Mouse (Mus musculus): Measurements from ENCODE around the gene Olfr427. TPM values are rescaled to one million over a fixed set of nuclear protein-coding genes. Genes with fewer than 3 reads are reported as not detected.

Gene Olfr427
- polyA plus RNA-seq (2017; shearing (Covaris generic)): not detected

DNA sequence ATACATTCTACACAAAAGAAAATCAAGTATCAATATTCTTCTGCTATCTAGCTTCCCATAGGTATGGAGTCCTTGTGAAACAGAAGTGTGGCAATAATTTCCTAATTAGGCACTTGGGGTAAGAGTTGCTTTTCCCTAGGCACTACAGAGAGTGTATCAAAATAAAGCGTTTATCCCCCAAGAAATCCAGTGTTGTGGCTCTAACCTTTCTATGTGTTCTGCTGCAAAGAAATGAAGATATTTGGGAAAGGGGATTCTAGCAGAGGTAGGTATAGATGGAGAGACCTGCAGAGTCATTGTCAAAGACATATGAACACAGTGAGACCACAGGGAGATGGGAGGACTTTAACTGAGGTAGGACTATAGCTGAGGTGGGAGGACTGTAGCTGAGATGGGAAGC is at the start of gene Olfr427:
TSS of gene Olfr427 (plus strand) at position 301 of the 400 bp plus-strand sequence.

DNA sequence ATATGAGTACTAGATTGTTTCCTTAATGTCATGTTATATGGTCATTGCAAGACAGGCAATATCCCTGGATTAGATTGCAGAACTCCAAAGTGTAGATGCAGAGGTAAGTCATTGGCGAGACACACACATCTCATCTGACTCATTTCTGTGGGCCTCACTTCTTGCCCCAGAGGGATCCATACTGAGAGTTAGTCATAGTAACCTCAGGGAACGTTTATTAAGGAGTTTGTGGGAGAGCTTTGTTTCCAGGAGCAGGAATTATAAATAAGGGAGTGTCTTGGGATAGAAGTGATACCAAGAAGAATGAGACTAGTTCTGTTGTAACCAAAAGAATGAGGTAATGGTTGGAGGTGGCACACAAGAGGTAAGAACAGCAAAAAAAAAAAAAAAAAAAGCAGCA is 47.8 kb upstream of the Olfr427 start, which contains the start of gene Olfr432:
TSS of gene Olfr432 (plus strand) at position 313 of the 400 bp plus-strand sequence.

DNA sequence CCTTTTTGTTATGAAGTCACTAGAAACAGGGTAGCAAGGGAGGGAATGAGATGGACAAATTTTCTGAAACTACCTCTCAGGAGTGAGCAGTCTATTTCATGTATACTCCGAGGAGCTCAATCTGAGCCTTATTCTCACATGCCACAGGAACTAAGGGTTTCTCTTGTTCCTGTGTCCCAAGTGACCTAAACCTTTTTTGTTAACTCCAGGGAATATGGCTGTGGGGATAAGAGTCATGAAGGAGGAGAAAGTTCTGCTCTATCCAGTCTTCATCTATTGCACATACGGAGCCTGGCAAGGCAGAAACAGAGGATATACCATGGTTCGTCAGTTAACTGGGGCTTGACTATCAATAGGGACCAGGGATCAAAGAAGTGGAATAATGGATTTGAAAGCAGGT is 30.4 kb upstream of the Olfr427 start, which contains the start of gene Olfr430:
TSS of gene Olfr430 (plus strand) at position 301 of the 400 bp plus-strand sequence.

DNA sequence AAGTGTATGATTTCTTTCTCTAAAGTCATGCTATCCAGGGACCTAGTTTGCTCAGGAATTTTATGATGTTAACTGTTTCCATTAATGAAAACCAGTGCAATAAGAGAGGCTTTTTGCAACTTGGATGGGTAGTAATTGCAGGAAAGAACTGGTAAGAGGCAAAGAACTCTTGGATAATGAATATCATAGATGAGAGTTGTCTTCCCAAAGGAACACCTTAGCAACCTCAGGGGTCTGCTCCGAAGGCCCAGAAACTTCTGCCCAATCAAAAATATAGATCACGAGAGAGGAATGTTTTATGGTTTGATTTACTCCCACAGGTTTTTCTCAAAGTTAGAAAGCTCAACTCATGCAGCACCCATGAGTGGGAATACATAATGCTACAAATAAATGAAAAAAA is 12.7 kb upstream of the Olfr427 start, which contains the start of gene Olfr429:
TSS of gene Olfr429 (plus strand) at position 301 of the 400 bp plus-strand sequence.

DNA sequence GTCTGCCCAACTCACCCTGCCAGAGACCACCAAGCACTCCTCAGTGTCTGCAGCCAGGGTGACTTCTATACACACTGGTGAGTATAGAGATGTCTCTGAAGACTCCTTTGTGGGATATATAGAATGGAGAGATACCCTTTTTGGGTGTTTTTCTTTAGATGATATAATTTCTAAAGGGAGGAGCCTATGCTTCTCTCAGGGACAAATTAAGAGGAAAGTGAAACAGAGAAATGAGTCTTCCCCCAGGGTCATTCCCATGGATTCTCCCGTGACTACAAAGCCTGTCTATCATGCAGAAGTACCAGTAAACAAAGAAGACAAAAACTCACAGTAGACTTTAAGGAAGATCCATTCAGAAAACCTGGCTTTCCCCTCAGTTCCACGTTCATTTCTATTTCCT is 24.4 kb downstream of the Olfr427 start, which contains the start of gene Olfr231:
TSS of gene Olfr231 (minus strand) at position 101 of the 400 bp plus-strand sequence.

DNA sequence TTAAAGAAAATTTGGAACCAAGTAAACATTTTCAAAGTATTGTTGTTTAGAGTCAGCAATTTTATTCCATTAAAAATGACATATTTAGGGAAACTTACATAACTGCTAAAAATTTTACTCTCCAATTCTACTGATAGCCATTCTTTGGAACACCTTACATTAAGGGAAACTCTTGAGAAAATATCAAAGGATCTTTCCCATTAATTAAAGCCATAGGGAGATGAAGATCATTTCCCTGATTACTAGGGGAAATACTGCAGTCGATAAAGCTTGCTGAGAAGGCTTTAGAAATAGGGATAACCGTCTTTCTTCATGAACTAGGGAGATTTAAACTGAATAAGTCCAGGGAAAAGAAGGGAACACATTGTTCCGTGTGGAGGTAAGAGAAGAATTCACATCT is 34.5 kb downstream of the Olfr427 start, which contains the start of gene Olfr424:
TSS of gene Olfr424 (plus strand) at position 301 of the 400 bp plus-strand sequence.

Other genes starting within 250 kb of the Olfr427 start
- 13.8 TPM for gene Ifi211, start 183.8 kb upstream of the Olfr427 start, polyA plus RNA-seq (2017; shearing (Covaris generic))
- gene Mndal, start 154.4 kb upstream of the Olfr427 start, polyA plus RNA-seq (2017; shearing (Covaris generic)): 468 TPM
- 258 TPM for gene Ifi203, start 154.2 kb upstream of the Olfr427 start, polyA plus RNA-seq (2017; shearing (Covaris generic))
- not detected for gene Ifi202b, start 114.1 kb upstream of the Olfr427 start, polyA plus RNA-seq (2017; shearing (Covaris generic))
- gene Ifi205, start 65.1 kb upstream of the Olfr427 start, polyA plus RNA-seq (2017; shearing (Covaris generic)): 0.16 TPM
- gene Olfr433, start 56.2 kb upstream of the Olfr427 start, polyA plus RNA-seq (2017; shearing (Covaris generic)): not detected
- 0.41 TPM for gene Olfr432, start 47.7 kb upstream of the Olfr427 start, polyA plus RNA-seq (2017; shearing (Covaris generic))
- gene Olfr430, start 30.3 kb upstream of the Olfr427 start, polyA plus RNA-seq (2017; shearing (Covaris generic)): not detected
- not detected for gene Olfr429, start 12.6 kb upstream of the Olfr427 start, polyA plus RNA-seq (2017; shearing (Covaris generic))
- not detected for gene Olfr231, start 24.3 kb downstream of the Olfr427 start, polyA plus RNA-seq (2017; shearing (Covaris generic))
- gene Olfr424, start 34.6 kb downstream of the Olfr427 start, polyA plus RNA-seq (2017; shearing (Covaris generic)): not detected
- not detected for gene Olfr420, start 58.7 kb downstream of the Olfr427 start, polyA plus RNA-seq (2017; shearing (Covaris generic))
- 0.05 TPM for gene Spta1, start 75.9 kb downstream of the Olfr427 start, polyA plus RNA-seq (2017; shearing (Covaris generic))
- not detected for gene Olfr419, start 155.2 kb downstream of the Olfr427 start, polyA plus RNA-seq (2017; shearing (Covaris generic))
- gene Mptx1, start 233.6 kb downstream of the Olfr427 start, polyA plus RNA-seq (2017; shearing (Covaris generic)): not detected

Measured in effector memory CD4-positive, alpha-beta T cell, adult 5 months (primary cell).